Mouse (Mus musculus): Measurements from ENCODE around the gene Gimap9.

DNA sequence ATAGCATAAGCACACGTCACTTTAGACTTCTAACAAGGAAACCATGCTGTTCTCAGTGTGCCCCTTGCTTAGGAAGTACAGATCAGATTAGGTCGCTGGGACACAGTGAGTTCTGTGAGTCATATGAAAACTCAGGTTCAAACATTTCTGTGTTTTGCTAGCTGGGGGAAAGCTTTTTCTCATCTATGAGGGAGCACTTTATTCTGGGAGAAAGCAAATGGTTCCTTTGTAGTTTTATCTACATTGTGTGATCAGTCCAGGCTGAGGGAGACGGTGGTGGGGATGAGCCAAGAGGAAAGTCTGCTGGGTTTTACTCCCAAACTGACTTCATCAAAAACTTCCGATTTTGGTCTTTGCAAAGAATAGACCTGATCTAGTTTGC lies 29.6 kb upstream of the Gimap9 start:
- TF ChIP-seq CTCF (IDR thresholded peaks at IDR 0.05; ENCODE audit: low read depth) (no peak), EP300 (optimal IDR thresholded peaks at IDR 0.05) (no peak)

Measured in stomach, postnatal 0 days (tissue).